Mouse (Mus musculus): Measurements from ENCODE around the gene Fkbp5. TPM values are rescaled to one million over a fixed set of nuclear protein-coding genes. Genes with fewer than 3 reads are reported as not detected.

Gene Fkbp5
- polyA plus RNA-seq, 1 experiment from 2014 or later: 7.1 TPM

- H3K4me2 ChIP-seq (replicated peaks; ENCODE audit: low read depth, low read length): peak overlapping the region; percentile 19
- no peak overlapping the region for H3K4me3 ChIP-seq (ENCODE audit: low read depth, low read length)
- H3K9me3 ChIP-seq (ENCODE audit: control insufficient read depth, low read depth, low read length): no peaks in the 10 kb centered on the region
- H3K4me1 ChIP-seq (ENCODE audit: control insufficient read depth, insufficient read depth, low read length): peaks cover 7% of the 10 kb centered on the region; the same call in 1 of the 2 replicates
- H3K9ac ChIP-seq (replicated peaks; ENCODE audit: low read depth, low read length): no peak overlapping the region
- no peak overlapping the region for H3K27ac ChIP-seq (ENCODE audit: low read length)
- no peaks in the 10 kb centered on the region for H3K27me3 ChIP-seq (ENCODE audit: control insufficient read depth, insufficient read depth, low read length)
- 3% methylated on average over 6 of the region's 6 CpGs for WGBS
- no peaks in the 10 kb centered on the region for H3K36me3 ChIP-seq (ENCODE audit: control insufficient read depth, insufficient read depth, low read length)
- no peak for ATAC-seq (ENCODE audit: insufficient number of reproducible peaks, insufficient read depth, low FRiP score, low read depth)
Measured at GRCm38 (mm10) chr17:28528043-28528351, 10.7 kb upstream of the Fkbp5 start.

GRCm38 (mm10) chr17:28527184-28528042 is 10.1 kb upstream of the Fkbp5 start:
- peak overlapping the region; percentile 19 for H3K4me2 ChIP-seq (replicated peaks; ENCODE audit: low read depth, low read length)
- WGBS: 32% methylated on average over 12 of the region's 12 CpGs
- no peak overlapping the region for H3K9ac ChIP-seq (replicated peaks; ENCODE audit: low read depth, low read length)
- no peak for ATAC-seq (ENCODE audit: insufficient number of reproducible peaks, insufficient read depth, low FRiP score, low read depth)
- H3K4me1 ChIP-seq (ENCODE audit: control insufficient read depth, insufficient read depth, low read length): peaks cover 7% of the 10 kb centered on the region; the same call in 1 of the 2 replicates
- no peaks in the 10 kb centered on the region for H3K9me3 ChIP-seq (ENCODE audit: control insufficient read depth, low read depth, low read length)
- no peaks in the 10 kb centered on the region for H3K27me3 ChIP-seq (ENCODE audit: control insufficient read depth, insufficient read depth, low read length)
- H3K27ac ChIP-seq (ENCODE audit: low read length): no peak overlapping the region
- H3K4me3 ChIP-seq (ENCODE audit: low read depth, low read length): no peak overlapping the region
- no peaks in the 10 kb centered on the region for H3K36me3 ChIP-seq (ENCODE audit: control insufficient read depth, insufficient read depth, low read length)

GRCm38 (mm10) chr17:28524831-28525430 is 7.6 kb upstream of the Fkbp5 start:
- peaks cover 13% of the 10 kb centered on the region; the same call in 1 of the 2 replicates for H3K4me1 ChIP-seq (ENCODE audit: control insufficient read depth, insufficient read depth, low read length)
- ATAC-seq (ENCODE audit: insufficient number of reproducible peaks, insufficient read depth, low FRiP score, low read depth): no peak
- no peak overlapping the region for H3K9ac ChIP-seq (replicated peaks; ENCODE audit: low read depth, low read length)
- no peak overlapping the region for H3K4me2 ChIP-seq (replicated peaks; ENCODE audit: low read depth, low read length)
- no peaks in the 10 kb centered on the region for H3K36me3 ChIP-seq (ENCODE audit: control insufficient read depth, insufficient read depth, low read length)
- WGBS: 77% methylated on average over 4 of the region's 4 CpGs
- H3K27ac ChIP-seq (ENCODE audit: low read length): no peak overlapping the region
- H3K4me3 ChIP-seq (ENCODE audit: low read depth, low read length): no peak overlapping the region
- H3K27me3 ChIP-seq (ENCODE audit: control insufficient read depth, insufficient read depth, low read length): no peaks in the 10 kb centered on the region
- no peaks in the 10 kb centered on the region for H3K9me3 ChIP-seq (ENCODE audit: control insufficient read depth, low read depth, low read length)

GRCm38 (mm10) chr17:28524009-28524695 is 6.8 kb upstream of the Fkbp5 start:
- no peaks in the 10 kb centered on the region for H3K9me3 ChIP-seq (ENCODE audit: control insufficient read depth, low read depth, low read length)
- no peaks in the 10 kb centered on the region for H3K36me3 ChIP-seq (ENCODE audit: control insufficient read depth, insufficient read depth, low read length)
- ATAC-seq (ENCODE audit: insufficient number of reproducible peaks, insufficient read depth, low FRiP score, low read depth): no peak
- 79% methylated on average over 23 of the region's 23 CpGs for WGBS
- H3K27ac ChIP-seq (ENCODE audit: low read length): no peak overlapping the region
- H3K9ac ChIP-seq (replicated peaks; ENCODE audit: low read depth, low read length): no peak overlapping the region
- peak overlapping the region; percentile 91; the same call in 1 of the 2 replicates for H3K4me2 ChIP-seq (replicated peaks; ENCODE audit: low read depth, low read length)
- H3K4me1 ChIP-seq (ENCODE audit: control insufficient read depth, insufficient read depth, low read length): peaks cover 13% of the 10 kb centered on the region; the same call in 1 of the 2 replicates
- no peak overlapping the region for H3K4me3 ChIP-seq (ENCODE audit: low read depth, low read length)
- no peaks in the 10 kb centered on the region for H3K27me3 ChIP-seq (ENCODE audit: control insufficient read depth, insufficient read depth, low read length)

- Histone ChIP-seq H3K9ac (replicated peaks; ENCODE audit: low read depth, low read length) (peak overlapping the region; percentile 46), H3K4me1 (ENCODE audit: control insufficient read depth, insufficient read depth, low read length) (peaks cover 18% of the 10 kb centered on the region; the same call in 1 of the 2 replicates), H3K4me3 (ENCODE audit: low read depth, low read length) (peak overlapping the region; percentile 63), H3K36me3 (ENCODE audit: control insufficient read depth, insufficient read depth, low read length) (no peaks in the 10 kb centered on the region), H3K4me2 (replicated peaks; ENCODE audit: low read depth, low read length) (peak overlapping the region; percentile 91), H3K9me3 (ENCODE audit: control insufficient read depth, low read depth, low read length) (no peaks in the 10 kb centered on the region), H3K27me3 (ENCODE audit: control insufficient read depth, insufficient read depth, low read length) (no peaks in the 10 kb centered on the region), H3K27ac (ENCODE audit: low read length) (peak overlapping the region; percentile 88; the same call in 1 of the 2 replicates)
- WGBS: 10% methylated on average over 28 of the region's 28 CpGs
- no peak for ATAC-seq (ENCODE audit: insufficient number of reproducible peaks, insufficient read depth, low FRiP score, low read depth)
Measured at GRCm38 (mm10) chr17:28523355-28524008, 6.2 kb upstream of the Fkbp5 start.

DNA sequence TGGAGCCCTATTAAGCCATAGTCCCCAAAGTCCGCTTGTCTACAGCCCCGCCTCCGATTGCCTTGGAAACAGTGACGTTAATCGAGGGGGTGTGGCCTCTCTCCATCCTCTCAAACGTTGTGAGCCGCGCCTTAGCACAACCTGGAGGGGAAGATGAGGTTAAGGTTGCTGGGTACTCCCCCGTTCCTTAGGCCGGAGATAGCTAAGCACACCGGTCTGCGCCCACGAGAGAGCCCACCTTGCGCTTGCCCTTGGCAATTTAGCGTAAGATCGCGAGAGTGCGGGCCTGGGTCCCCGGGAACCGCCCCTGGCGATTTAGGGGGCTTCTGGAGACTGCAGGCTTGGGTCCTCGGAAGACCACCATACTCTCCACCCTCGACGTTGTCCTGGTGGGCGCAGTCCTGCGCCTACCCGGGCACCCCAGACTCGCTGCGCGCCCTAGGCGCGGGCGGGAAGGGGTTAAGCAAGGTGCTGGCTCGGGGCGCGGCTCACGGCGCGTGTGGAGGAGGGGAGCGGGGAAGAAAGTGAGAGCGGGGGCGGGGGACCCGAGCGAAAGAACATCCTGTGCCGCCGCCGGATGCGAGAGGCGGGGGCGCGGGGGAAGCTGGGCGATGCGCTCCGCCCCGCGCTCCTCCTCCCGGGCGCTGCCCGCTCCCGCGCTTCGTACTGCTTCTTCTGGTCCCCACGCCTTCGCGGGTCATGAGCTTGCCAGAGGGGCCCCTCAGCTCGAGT is 5.5 kb upstream of the Fkbp5 start:
- under 1% methylated on average over 61 of the region's 66 CpGs for WGBS
- peak overlapping the region; percentile 91 for H3K4me2 ChIP-seq (replicated peaks; ENCODE audit: low read depth, low read length)
- H3K4me3 ChIP-seq (ENCODE audit: low read depth, low read length): peak overlapping the region; percentile 63
- peaks cover 22% of the 10 kb centered on the region; the same call in 1 of the 2 replicates for H3K4me1 ChIP-seq (ENCODE audit: control insufficient read depth, insufficient read depth, low read length)
- ATAC-seq (ENCODE audit: insufficient number of reproducible peaks, insufficient read depth, low FRiP score, low read depth): peak; percentile 76
- no peaks in the 10 kb centered on the region for H3K9me3 ChIP-seq (ENCODE audit: control insufficient read depth, low read depth, low read length)
- no peaks in the 10 kb centered on the region for H3K27me3 ChIP-seq (ENCODE audit: control insufficient read depth, insufficient read depth, low read length)
- H3K36me3 ChIP-seq (ENCODE audit: control insufficient read depth, insufficient read depth, low read length): no peaks in the 10 kb centered on the region
- peak overlapping the region; percentile 88 for H3K27ac ChIP-seq (ENCODE audit: low read length)
- peak overlapping the region; percentile 46 for H3K9ac ChIP-seq (replicated peaks; ENCODE audit: low read depth, low read length)

DNA sequence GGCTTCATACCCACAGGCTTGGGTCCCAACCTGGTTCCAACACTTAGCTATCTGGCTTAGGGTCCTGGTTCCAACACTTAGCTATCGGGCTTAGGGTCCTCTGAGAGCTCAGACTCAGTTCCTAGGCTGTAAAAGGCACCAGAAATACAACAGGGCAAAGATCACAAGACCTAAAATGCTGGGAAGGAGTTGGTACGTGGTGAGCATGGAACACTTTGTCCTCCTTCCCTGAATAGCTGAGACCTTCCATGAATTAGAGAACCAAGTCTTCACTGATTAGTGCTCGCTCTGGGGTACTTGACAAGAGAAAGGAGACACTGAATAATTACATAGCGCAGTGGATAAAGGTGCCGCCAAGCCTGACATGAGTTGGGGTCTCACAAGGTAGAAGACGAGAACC is 4.6 kb upstream of the Fkbp5 start:
- ATAC-seq (ENCODE audit: insufficient number of reproducible peaks, insufficient read depth, low FRiP score, low read depth): no peak
- H3K9me3 ChIP-seq (ENCODE audit: control insufficient read depth, low read depth, low read length): no peaks in the 10 kb centered on the region

More for the DNA sequence above, 4.6 kb upstream of the Fkbp5 start:
- H3K36me3 ChIP-seq (ENCODE audit: control insufficient read depth, insufficient read depth, low read length): no peaks in the 10 kb centered on the region
- no peak overlapping the region for H3K27ac ChIP-seq (ENCODE audit: low read length)
- 0 out of 2 replicates have a peak overlapping the region, but pooled peaks have one; percentile 63 for H3K4me3 ChIP-seq (ENCODE audit: low read depth, low read length)
- WGBS: 44% methylated on average over 6 of the region's 6 CpGs
- H3K4me2 ChIP-seq (replicated peaks; ENCODE audit: low read depth, low read length): peak overlapping the region; percentile 91
- no peaks in the 10 kb centered on the region for H3K27me3 ChIP-seq (ENCODE audit: control insufficient read depth, insufficient read depth, low read length)
- H3K9ac ChIP-seq (replicated peaks; ENCODE audit: low read depth, low read length): no peak overlapping the region
- peaks cover 17% of the 10 kb centered on the region; the same call in 1 of the 2 replicates for H3K4me1 ChIP-seq (ENCODE audit: control insufficient read depth, insufficient read depth, low read length)
